Mouse (Mus musculus): Measurements from ENCODE around the gene Mill2. TPM values are rescaled to one million over a fixed set of nuclear protein-coding genes. Genes with fewer than 3 reads are reported as not detected.
A peak's percentile ranks its signal among the peaks of the same experiment; 100 is the strongest.
"Not testable (repeated sequence)": the region's sequence is repeated elsewhere in the genome, so short reads cannot be mapped to it uniquely, and the experiment has no call there.

The Mill2 gene
- polyA plus RNA-seq, 1 experiment from 2014 or later, result 0.59 TPM

- no peak overlapping the region for H3K4me3 ChIP-seq
- H3K4me1 ChIP-seq, result peaks cover 5% of the 10 kb centered on the region; the same call in 1 of the 2 replicates
- H3K27ac ChIP-seq (replicated peaks), result no peak overlapping the region
- WGBS, result 86% methylated on average over 1 of the region's 1 CpGs
- H3K9me3 ChIP-seq, result no peaks in the 10 kb centered on the region
- no peak overlapping the region for H3K9ac ChIP-seq (replicated peaks)
- H3K36me3 ChIP-seq, result no peaks in the 10 kb centered on the region
- peak; percentile 52; the same call in 1 of the 2 replicates for ATAC-seq (ENCODE audit: low FRiP score, low read depth)
- H3K27me3 ChIP-seq, result peaks cover 3% of the 10 kb centered on the region; the same call in 1 of the 2 replicates
- peak overlapping the region; percentile 56 for H3K4me2 ChIP-seq (replicated peaks)
Observed at GRCm38 (mm10) chr7:18841174-18841567, 1.4 kb downstream of the Mill2 start.

DNA sequence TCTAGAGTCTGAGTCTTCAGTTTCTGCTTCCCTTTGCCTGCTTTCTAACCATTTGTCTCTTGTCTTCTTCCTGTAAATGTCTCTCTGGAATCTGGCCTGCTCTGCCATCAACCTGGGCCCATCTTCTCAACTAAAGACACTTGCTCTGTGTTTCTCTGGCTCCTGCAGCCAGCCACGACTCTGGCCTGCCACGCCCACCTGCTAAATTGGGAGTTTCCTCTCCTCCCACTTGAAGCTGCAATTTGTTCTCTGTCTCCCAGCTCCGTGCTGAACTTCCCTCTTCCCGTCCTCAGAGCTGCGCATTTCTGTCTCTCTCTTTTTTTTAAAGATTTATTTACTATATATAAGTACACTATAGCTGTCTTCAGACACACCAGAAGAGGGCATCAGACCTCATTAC, 5.0 kb downstream of the Mill2 start:
- no peaks in the 10 kb centered on the region for H3K36me3 ChIP-seq
- ATAC-seq (ENCODE audit: low FRiP score, low read depth), result no peak
- H3K27me3 ChIP-seq, result peaks cover 2% of the 10 kb centered on the region; the same call in 1 of the 2 replicates
- H3K9me3 ChIP-seq, result no peaks in the 10 kb centered on the region
- H3K4me3 ChIP-seq, result no peak overlapping the region
- WGBS, result 50% methylated on average over 5 of the region's 5 CpGs
- no peak overlapping the region for H3K4me2 ChIP-seq (replicated peaks)
- H3K27ac ChIP-seq (replicated peaks), result no peak overlapping the region
- H3K4me1 ChIP-seq, result peaks cover 5% of the 10 kb centered on the region; the same call in 1 of the 2 replicates
- no peak overlapping the region for H3K9ac ChIP-seq (replicated peaks)

GRCm38 (mm10) chr7:18848395-18848794, 8.6 kb downstream of the Mill2 start:
- 95% methylated on average over 1 of the region's 1 CpGs for WGBS
- Histone ChIP-seq H3K36me3 (no peaks in the 10 kb centered on the region), H3K27ac (replicated peaks) (no peak overlapping the region), H3K9me3 (no peaks in the 10 kb centered on the region), H3K9ac (replicated peaks) (no peak overlapping the region), H3K4me1 (no peaks in the 10 kb centered on the region), H3K4me3 (no peak overlapping the region), H3K4me2 (replicated peaks) (no peak overlapping the region), H3K27me3 (no peaks in the 10 kb centered on the region)
- ATAC-seq (ENCODE audit: low FRiP score, low read depth), result no peak

DNA sequence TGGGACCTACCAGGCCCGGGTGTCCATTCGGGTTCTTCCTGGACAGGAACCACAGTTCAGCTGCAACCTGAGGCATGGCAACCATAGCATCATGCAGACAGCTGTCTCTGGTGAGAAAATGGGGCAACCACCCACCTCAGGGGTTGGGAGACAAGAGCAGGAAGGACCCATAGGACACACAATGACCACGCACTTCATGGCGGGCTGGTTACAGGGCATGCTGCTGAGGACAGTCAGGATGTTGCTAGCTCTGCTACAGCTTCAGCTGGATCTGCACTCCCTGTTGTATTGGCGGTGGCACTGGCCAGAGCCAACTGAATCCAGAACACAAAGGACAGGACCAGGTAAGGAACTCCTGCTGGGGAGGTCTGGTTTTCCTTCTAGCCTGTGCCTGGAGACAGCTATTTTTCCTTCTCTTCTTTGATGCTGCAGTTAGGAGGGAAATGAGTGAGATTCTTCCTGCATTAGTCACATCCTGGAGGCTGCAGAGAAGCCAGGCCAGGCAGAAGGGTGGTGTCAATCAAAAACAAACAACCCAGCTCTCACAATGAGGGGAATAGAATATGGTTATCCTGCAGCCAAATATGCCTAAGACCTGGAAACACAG, 18.6 kb downstream of the Mill2 start:
- WGBS, result 76% methylated on average over 5 of the region's 5 CpGs
- Histone ChIP-seq H3K27me3 (no peaks in the 10 kb centered on the region), H3K4me2 (replicated peaks) (no peak overlapping the region), H3K27ac (replicated peaks) (no peak overlapping the region), H3K9ac (replicated peaks) (no peak overlapping the region), H3K4me3 (no peak overlapping the region), H3K9me3 (no peaks in the 10 kb centered on the region), H3K4me1 (no peaks in the 10 kb centered on the region), H3K36me3 (no peaks in the 10 kb centered on the region)
- no peak for ATAC-seq (ENCODE audit: low FRiP score, low read depth)

GRCm38 (mm10) chr7:18862801-18863200, 23.0 kb downstream of the Mill2 start:
- no peak overlapping the region for H3K4me2 ChIP-seq (replicated peaks)
- no peaks in the 10 kb centered on the region for H3K36me3 ChIP-seq
- H3K9me3 ChIP-seq, result no peaks in the 10 kb centered on the region
- no peak overlapping the region for H3K9ac ChIP-seq (replicated peaks)
- no peaks in the 10 kb centered on the region for H3K27me3 ChIP-seq
- no peak overlapping the region for H3K4me3 ChIP-seq
- H3K4me1 ChIP-seq, result no peaks in the 10 kb centered on the region
- 89% methylated on average over 6 of the region's 6 CpGs for WGBS
- ATAC-seq (ENCODE audit: low FRiP score, low read depth), result no peak
- H3K27ac ChIP-seq (replicated peaks), result no peak overlapping the region

GRCm38 (mm10) chr7:18868491-18868890, 28.7 kb downstream of the Mill2 start:
- H3K27ac ChIP-seq (replicated peaks), result no peak overlapping the region
- no peaks in the 10 kb centered on the region for H3K27me3 ChIP-seq
- H3K4me3 ChIP-seq, result no peak overlapping the region
- no peak overlapping the region for H3K9ac ChIP-seq (replicated peaks)
- no peak for ATAC-seq (ENCODE audit: low FRiP score, low read depth)
- H3K4me2 ChIP-seq (replicated peaks), result no peak overlapping the region
- WGBS, result 88% methylated on average over 2 of the region's 2 CpGs
- peaks cover 7% of the 10 kb centered on the region; the same call in 1 of the 2 replicates for H3K4me1 ChIP-seq
- H3K9me3 ChIP-seq, result 0 out of 2 replicates have a peak, but pooled peaks cover 6% of the 10 kb centered on the region
- H3K36me3 ChIP-seq, result no peaks in the 10 kb centered on the region

DNA sequence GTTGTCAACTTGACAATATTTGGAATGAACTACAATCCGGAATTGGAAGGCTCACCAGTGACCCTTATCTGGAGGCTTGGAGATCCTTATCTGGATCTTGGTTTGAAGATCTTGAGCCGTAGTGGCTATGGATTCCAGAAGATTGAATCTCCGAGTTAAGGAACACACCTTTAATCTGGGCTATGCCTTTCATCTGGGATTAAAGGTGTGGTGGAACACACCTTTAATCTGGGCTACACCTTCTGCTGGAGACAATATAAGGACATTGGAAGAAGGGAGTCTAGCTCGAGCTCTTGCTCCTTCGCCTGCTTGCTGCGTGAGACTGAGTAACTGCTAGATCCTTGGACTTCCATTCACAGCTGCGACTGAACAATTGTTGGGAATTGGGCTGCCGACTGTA, 31.3 kb downstream of the Mill2 start, which contains the start of gene Pglyrp1:
Gene Pglyrp1, plus strand, starts transcription at position 301 of the 400 bp plus-strand sequence.
- not testable (repeated sequence) for H3K36me3 ChIP-seq; ATAC-seq (ENCODE audit: low FRiP score, low read depth); H3K27me3 ChIP-seq; H3K9ac ChIP-seq (replicated peaks); H3K27ac ChIP-seq (replicated peaks); H3K4me3 ChIP-seq; H3K4me2 ChIP-seq (replicated peaks); H3K4me1 ChIP-seq; H3K9me3 ChIP-seq
- 86% methylated on average over 1 of the region's 8 CpGs for WGBS

- H3K4me3 ChIP-seq, result peak overlapping the region; percentile 41
- H3K27me3 ChIP-seq, result no peaks in the 10 kb centered on the region
- peak overlapping the region; percentile 77 for H3K4me2 ChIP-seq (replicated peaks)
- H3K4me1 ChIP-seq, result peaks cover 7% of the 10 kb centered on the region; the same call in 1 of the 2 replicates
- 32% methylated on average over 14 of the region's 14 CpGs for WGBS
- H3K9ac ChIP-seq (replicated peaks), result peak overlapping the region; percentile 37
- H3K36me3 ChIP-seq, result no peaks in the 10 kb centered on the region
- peak; percentile 67 for ATAC-seq (ENCODE audit: low FRiP score, low read depth)
- 0 out of 2 replicates have a peak, but pooled peaks cover 6% of the 10 kb centered on the region for H3K9me3 ChIP-seq
- no peak overlapping the region for H3K27ac ChIP-seq (replicated peaks)
Observed at GRCm38 (mm10) chr7:18872014-18872802, 32.4 kb downstream of the Mill2 start.

GRCm38 (mm10) chr7:18872816-18873215, 33.0 kb downstream of the Mill2 start:
- under 1% methylated on average over 7 of the region's 7 CpGs for WGBS
- Histone ChIP-seq H3K4me3 (peak overlapping the region; percentile 41), H3K4me2 (replicated peaks) (peak overlapping the region; percentile 77), H3K9me3 (0 out of 2 replicates have a peak, but pooled peaks cover 6% of the 10 kb centered on the region), H3K27me3 (no peaks in the 10 kb centered on the region), H3K27ac (replicated peaks) (no peak overlapping the region), H3K36me3 (no peaks in the 10 kb centered on the region), H3K4me1 (peaks cover 7% of the 10 kb centered on the region; the same call in 1 of the 2 replicates), H3K9ac (replicated peaks) (peak overlapping the region; percentile 37)
- ATAC-seq (ENCODE audit: low FRiP score, low read depth), result peak; percentile 67

GRCm38 (mm10) chr7:18873253-18873652, 33.5 kb downstream of the Mill2 start:
- peak overlapping the region; percentile 37; the same call in 1 of the 2 replicates for H3K9ac ChIP-seq (replicated peaks)
- no peaks in the 10 kb centered on the region for H3K27me3 ChIP-seq
- H3K36me3 ChIP-seq, result no peaks in the 10 kb centered on the region
- peak; percentile 75 for ATAC-seq (ENCODE audit: low FRiP score, low read depth)
- 0% methylated on average over 10 of the region's 10 CpGs for WGBS
- H3K27ac ChIP-seq (replicated peaks), result no peak overlapping the region
- 0 out of 2 replicates have a peak, but pooled peaks cover 2% of the 10 kb centered on the region for H3K9me3 ChIP-seq
- peak overlapping the region; percentile 41 for H3K4me3 ChIP-seq
- peak overlapping the region; percentile 77 for H3K4me2 ChIP-seq (replicated peaks)
- H3K4me1 ChIP-seq, result peaks cover 7% of the 10 kb centered on the region; the same call in 1 of the 2 replicates

DNA sequence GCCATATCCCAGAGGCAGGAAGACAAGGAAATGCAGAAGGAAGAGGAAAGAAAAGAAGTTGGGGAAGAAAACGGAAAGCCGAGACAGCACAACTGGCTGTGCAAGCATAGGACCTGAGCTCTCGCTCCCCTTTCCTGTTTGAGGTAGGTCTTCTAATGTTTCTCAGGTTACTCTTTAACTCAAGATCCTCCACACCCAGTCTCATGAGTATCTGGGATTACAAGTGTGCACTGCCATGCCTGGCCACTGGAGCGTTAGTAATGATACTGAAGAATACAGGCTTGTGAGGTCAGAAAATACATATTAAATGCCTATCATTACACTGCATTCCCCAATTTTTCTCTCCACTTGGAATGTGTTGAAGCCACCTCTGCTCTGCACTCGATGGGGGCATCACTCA, 35.6 kb downstream of the Mill2 start:
- no peak for ATAC-seq (ENCODE audit: low FRiP score, low read depth)
- 91% methylated on average over 5 of the region's 5 CpGs for WGBS
- Histone ChIP-seq H3K4me3 (no peak overlapping the region), H3K9me3 (no peaks in the 10 kb centered on the region), H3K27me3 (no peaks in the 10 kb centered on the region), H3K9ac (replicated peaks) (no peak overlapping the region), H3K36me3 (no peaks in the 10 kb centered on the region), H3K27ac (replicated peaks) (no peak overlapping the region), H3K4me2 (replicated peaks) (no peak overlapping the region), H3K4me1 (peaks cover 7% of the 10 kb centered on the region; the same call in 1 of the 2 replicates)

DNA sequence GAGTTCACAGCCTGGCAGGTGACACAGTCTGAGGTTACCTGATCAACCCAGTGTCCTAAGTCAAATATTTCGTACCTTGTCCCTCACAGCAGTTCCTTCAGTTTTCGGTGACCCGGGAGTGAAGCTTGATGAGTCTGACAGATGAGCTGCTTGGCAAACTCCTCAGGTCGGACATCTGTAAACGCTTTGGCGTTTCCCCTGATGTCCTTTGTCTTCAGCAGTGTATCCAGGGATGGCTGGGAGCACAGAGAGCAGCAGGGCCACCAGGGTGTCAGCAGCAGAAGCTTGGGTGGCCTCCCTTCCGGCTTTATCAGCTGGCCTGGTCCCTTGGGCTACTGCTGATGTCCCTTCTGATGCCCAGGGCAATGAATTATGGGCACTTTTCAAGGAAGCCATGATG, 38.9 kb downstream of the Mill2 start:
- Histone ChIP-seq H3K9ac (replicated peaks) (no peak overlapping the region), H3K27ac (replicated peaks) (no peak overlapping the region), H3K9me3 (no peaks in the 10 kb centered on the region), H3K4me2 (replicated peaks) (no peak overlapping the region), H3K27me3 (no peaks in the 10 kb centered on the region), H3K36me3 (no peaks in the 10 kb centered on the region), H3K4me1 (peaks cover 2% of the 10 kb centered on the region; the same call in 1 of the 2 replicates), H3K4me3 (no peak overlapping the region)
- WGBS, result 72% methylated on average over 7 of the region's 7 CpGs
- no peak for ATAC-seq (ENCODE audit: low FRiP score, low read depth)
